7 mouse cellular contexts compared by ENCODE assay signal in the genomic region with DNA sequence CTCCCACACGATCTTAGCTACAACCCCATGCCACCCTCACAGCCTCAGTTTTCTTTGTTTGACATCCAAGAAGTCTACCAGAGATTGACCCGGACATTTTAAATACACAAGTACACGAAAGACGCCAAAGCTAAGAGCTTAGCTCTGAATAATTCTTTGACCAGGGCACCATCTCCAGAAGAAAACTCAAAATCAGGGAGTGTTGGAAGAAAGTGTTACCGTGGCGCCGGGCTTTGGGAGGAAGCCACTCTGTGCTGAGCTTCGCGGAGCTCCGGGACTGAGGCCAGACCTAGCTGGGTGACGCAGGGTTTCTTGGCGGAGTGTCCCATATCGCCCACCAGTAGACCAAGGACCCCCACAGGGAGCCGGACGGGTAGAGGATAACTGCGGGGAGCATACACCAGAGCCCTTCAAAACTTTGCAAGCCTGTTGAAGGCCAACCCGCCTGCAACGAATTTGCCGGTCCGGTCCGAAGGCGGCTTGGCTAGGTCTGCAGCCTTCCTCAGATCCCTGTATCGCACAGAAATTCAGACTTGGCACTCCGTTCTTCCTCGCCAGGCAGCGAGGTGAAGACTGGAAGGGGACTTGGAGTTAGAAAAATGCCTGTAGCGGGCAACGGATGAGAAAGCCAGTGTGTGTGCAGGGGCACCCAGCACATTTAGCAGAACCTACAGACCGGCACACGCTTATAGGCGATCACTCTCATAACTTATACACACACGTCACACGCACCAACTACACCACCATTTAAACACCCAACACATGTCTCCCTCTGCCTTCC. TPM values are rescaled to one million over a fixed set of nuclear protein-coding genes. Genes with fewer than 3 reads are reported as not detected.
DNase-seq lines count a peak whose midpoint lies in the region; ATAC-seq and TF ChIP-seq lines count a peak whose summit lies in the region.

No protein-coding gene starts in this region.

- H3K4me1 ChIP-seq in intestine, embryonic 14.5 days (replicated peaks; ENCODE audit: control insufficient read depth, insufficient read depth, low read length), result peaks cover 7% of the 10 kb centered on the region
- peaks cover 8% of the 10 kb centered on the region; the same call in 1 of the 2 replicates for H3K4me1 ChIP-seq in intestine, embryonic 16.5 days (ENCODE audit: control insufficient read depth, insufficient read depth, low read length)
- peaks cover 18% of the 10 kb centered on the region for H3K4me1 ChIP-seq in stomach, embryonic 15.5 days
- H3K4me1 ChIP-seq in stomach, postnatal 0 days (replicated peaks; ENCODE audit: control insufficient read depth, insufficient read depth), result peaks cover 6% of the 10 kb centered on the region
- peaks cover 13% of the 10 kb centered on the region for H3K4me1 ChIP-seq in heart, postnatal 0 days (ENCODE audit: control insufficient read depth, insufficient read depth)

- ATAC-seq in intestine, embryonic 14.5 days (replicated peaks; ENCODE audit: low FRiP score, low TSS enrichment, low read depth), result no peak
- no peak for ATAC-seq in intestine, embryonic 16.5 days
- ATAC-seq in stomach, embryonic 15.5 days (ENCODE audit: insufficient read depth, low FRiP score, low read depth), result no peak
- ATAC-seq in stomach, postnatal 0 days (ENCODE audit: low FRiP score, low TSS enrichment), result no peak
- ATAC-seq in heart, postnatal 0 days (ENCODE audit: insufficient read depth, low read depth), result no peak

- no peak overlapping the region for H3K9ac ChIP-seq in intestine, embryonic 14.5 days (ENCODE audit: low read length)
- H3K9ac ChIP-seq in intestine, embryonic 16.5 days (ENCODE audit: low read depth, low read length), result no peak overlapping the region
- H3K9ac ChIP-seq in stomach, embryonic 15.5 days, result no peak overlapping the region
- no peak overlapping the region for H3K9ac ChIP-seq in stomach, postnatal 0 days (ENCODE audit: low read length)
- H3K9ac ChIP-seq in heart, postnatal 0 days (replicated peaks; ENCODE audit: low read depth, low read length), result no peak overlapping the region

- no peak for TF ChIP-seq CTCF in stomach, postnatal 0 days (IDR thresholded peaks at IDR 0.05; ENCODE audit: low read depth)
- TF ChIP-seq CTCF in heart, postnatal 0 days (IDR thresholded peaks at IDR 0.05; ENCODE audit: low read depth), result no peak

- peaks cover 81% of the 10 kb centered on the region for H3K27me3 ChIP-seq in intestine, embryonic 14.5 days (replicated peaks; ENCODE audit: control insufficient read depth, insufficient read depth, low read length)
- peaks cover 64% of the 10 kb centered on the region for H3K27me3 ChIP-seq in intestine, embryonic 16.5 days (replicated peaks; ENCODE audit: control insufficient read depth, insufficient read depth, low read length)
- H3K27me3 ChIP-seq in stomach, embryonic 15.5 days (replicated peaks), result peaks cover 76% of the 10 kb centered on the region
- H3K27me3 ChIP-seq in stomach, postnatal 0 days (ENCODE audit: control insufficient read depth, insufficient read depth, low read length), result peaks cover 20% of the 10 kb centered on the region; the same call in 1 of the 2 replicates
- peaks cover 93% of the 10 kb centered on the region for H3K27me3 ChIP-seq in heart, postnatal 0 days (ENCODE audit: control insufficient read depth, insufficient read depth, low read length)

- 2% methylated on average over 33 of the region's 33 CpGs for WGBS in intestine, embryonic 14.5 days
- 3% methylated on average over 33 of the region's 33 CpGs for WGBS in intestine, embryonic 16.5 days
- WGBS in stomach, embryonic 15.5 days, result 4% methylated on average over 33 of the region's 33 CpGs
- 13% methylated on average over 33 of the region's 33 CpGs for WGBS in stomach, postnatal 0 days
- 3% methylated on average over 33 of the region's 33 CpGs for WGBS in heart, postnatal 0 days

- DNase-seq in intestine, embryonic 14.5 days (ENCODE audit: low spot score), result peak; percentile 77
- DNase-seq in stomach, postnatal 0 days (ENCODE audit: low spot score), result no peak
- DNase-seq in heart, postnatal 0 days (ENCODE audit: low spot score), result no peak
- DNase-seq in thymus, adult 18-20 months, result no peak
- no peak for DNase-seq in spleen, adult 18-20 months

- no peak for TF ChIP-seq EP300 in stomach, postnatal 0 days (optimal IDR thresholded peaks at IDR 0.05)
- TF ChIP-seq EP300 in heart, postnatal 0 days (IDR thresholded peaks at IDR 0.05; ENCODE audit: low read depth), result no peak

- no peaks in the 10 kb centered on the region for H3K36me3 ChIP-seq in intestine, embryonic 14.5 days (ENCODE audit: control insufficient read depth, insufficient read depth, low read length)
- no peaks in the 10 kb centered on the region for H3K36me3 ChIP-seq in intestine, embryonic 16.5 days (ENCODE audit: control insufficient read depth, insufficient read depth, low read length)
- H3K36me3 ChIP-seq in stomach, embryonic 15.5 days, result no peaks in the 10 kb centered on the region
- H3K36me3 ChIP-seq in stomach, postnatal 0 days (ENCODE audit: control insufficient read depth, insufficient read depth, low read length), result no peaks in the 10 kb centered on the region
- H3K36me3 ChIP-seq in heart, postnatal 0 days (replicated peaks; ENCODE audit: control insufficient read depth, insufficient read depth, low read length), result no peaks in the 10 kb centered on the region

- H3K4me3 ChIP-seq in intestine, embryonic 14.5 days (ENCODE audit: low read depth, low read length), result no peak overlapping the region
- H3K4me3 ChIP-seq in intestine, embryonic 16.5 days (ENCODE audit: low read length), result no peak overlapping the region
- no peak overlapping the region; the same call in 1 of the 2 replicates for H3K4me3 ChIP-seq in stomach, embryonic 15.5 days (replicated peaks)
- no peak overlapping the region for H3K4me3 ChIP-seq in stomach, postnatal 0 days (ENCODE audit: low read depth, low read length)
- peak overlapping the region; percentile 19; the same call in 1 of the 2 replicates for H3K4me3 ChIP-seq in heart, postnatal 0 days (ENCODE audit: low read depth, low read length)

- no peak overlapping the region for H3K4me2 ChIP-seq in intestine, embryonic 14.5 days (ENCODE audit: low read length)
- no peak overlapping the region for H3K4me2 ChIP-seq in intestine, embryonic 16.5 days (ENCODE audit: low read depth, low read length)
- peak overlapping the region; percentile 25; the same call in 1 of the 2 replicates for H3K4me2 ChIP-seq in stomach, embryonic 15.5 days
- H3K4me2 ChIP-seq in stomach, postnatal 0 days (replicated peaks; ENCODE audit: low read depth), result no peak overlapping the region
- no peak overlapping the region for H3K4me2 ChIP-seq in heart, postnatal 0 days (ENCODE audit: low read depth, low read length)

- no peak overlapping the region for H3K27ac ChIP-seq in intestine, embryonic 14.5 days (ENCODE audit: low read depth)
- no peak overlapping the region for H3K27ac ChIP-seq in intestine, embryonic 16.5 days (ENCODE audit: low read length)
- no peak overlapping the region for H3K27ac ChIP-seq in stomach, embryonic 15.5 days
- H3K27ac ChIP-seq in stomach, postnatal 0 days (replicated peaks), result no peak overlapping the region
- no peak overlapping the region for H3K27ac ChIP-seq in heart, postnatal 0 days (ENCODE audit: low read depth)

- H3K9me3 ChIP-seq in intestine, embryonic 14.5 days (ENCODE audit: control insufficient read depth, low read length), result no peaks in the 10 kb centered on the region
- 0 out of 2 replicates have a peak, but pooled peaks cover 6% of the 10 kb centered on the region for H3K9me3 ChIP-seq in intestine, embryonic 16.5 days (ENCODE audit: control insufficient read depth, low read length)
- H3K9me3 ChIP-seq in stomach, embryonic 15.5 days, result no peaks in the 10 kb centered on the region
- no peaks in the 10 kb centered on the region for H3K9me3 ChIP-seq in stomach, postnatal 0 days (ENCODE audit: control insufficient read depth, low read length)
- H3K9me3 ChIP-seq in heart, postnatal 0 days (replicated peaks; ENCODE audit: control insufficient read depth, low read length), result no peaks in the 10 kb centered on the region

RNA-seq across cellular contexts. Expression of a gene that starts 4.4 kb away (rescaled TPM):
- not detected in 2 replicates for polyA plus RNA-seq in intestine, embryonic 14.5 days (2014; fragmentation: Nextera tagmentation; extraction: Ambion mirVana)
- polyA plus RNA-seq in intestine, embryonic 16.5 days (2015; fragmentation: Nextera tagmentation; extraction: Ambion mirVana), result 0.11 and 0.12 TPM in 2 replicates
- polyA plus RNA-seq in stomach, embryonic 15.5 days (2015; fragmentation: Nextera tagmentation; extraction: Ambion mirVana), result 0.46 and 0.58 TPM in 2 replicates
- polyA plus RNA-seq in stomach, postnatal 0 days (2015; fragmentation: Nextera tagmentation; extraction: Ambion mirVana), result 1.6 and 1.7 TPM in 2 replicates
- 0.31 TPM in 1 of 2 replicates, not detected in the other for total RNA-seq in heart, postnatal 0 days (2014; rRNA removed; ENCODE audit: low replicate concordance)
- 0.05 and 0.11 TPM in 2 replicates for polyA plus RNA-seq in heart, postnatal 0 days (2015; fragmentation: Nextera tagmentation; extraction: Ambion mirVana)

RNA-seq across cellular contexts. Expression of a gene that starts 30.5 kb away (rescaled TPM):
- polyA plus RNA-seq in intestine, embryonic 14.5 days (2014; fragmentation: Nextera tagmentation; extraction: Ambion mirVana), result 0.72 and 0.91 TPM in 2 replicates
- 0.64 and 0.71 TPM in 2 replicates for polyA plus RNA-seq in intestine, embryonic 16.5 days (2015; fragmentation: Nextera tagmentation; extraction: Ambion mirVana)
- 1.9 and 2.0 TPM in 2 replicates for polyA plus RNA-seq in stomach, embryonic 15.5 days (2015; fragmentation: Nextera tagmentation; extraction: Ambion mirVana)
- polyA plus RNA-seq in stomach, postnatal 0 days (2015; fragmentation: Nextera tagmentation; extraction: Ambion mirVana), result 8.0 and 8.5 TPM in 2 replicates
- not detected in 2 replicates for total RNA-seq in heart, postnatal 0 days (2014; rRNA removed; ENCODE audit: low replicate concordance)
- not detected in 2 replicates for polyA plus RNA-seq in heart, postnatal 0 days (2015; fragmentation: Nextera tagmentation; extraction: Ambion mirVana)
